Mouse (Mus musculus): ENCODE measurements around the gene Sh3pxd2a.

The Sh3pxd2a gene

DNA sequence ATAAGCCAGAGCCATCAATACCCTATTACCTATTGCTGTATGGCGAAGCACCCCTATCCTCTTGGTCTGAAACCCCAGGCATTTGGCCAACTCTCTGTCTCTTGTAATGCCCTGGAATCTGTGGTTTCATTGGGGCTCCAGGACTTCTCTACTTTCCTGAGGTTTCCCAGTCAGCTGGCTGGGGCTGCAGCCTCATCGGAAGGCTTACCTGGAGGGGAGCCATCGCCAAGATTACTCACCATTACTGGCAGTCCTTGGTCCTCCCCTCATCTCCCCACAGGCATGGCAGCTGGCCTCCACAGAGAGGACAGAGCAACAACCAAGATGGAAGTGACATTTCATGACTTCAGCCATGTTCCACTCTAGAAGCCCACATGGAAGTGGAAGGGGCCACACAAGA lies 231.1 kb downstream of the Sh3pxd2a start:
- DNase-seq (ENCODE audit: low spot score in 2 of 2) = no peak

DNA sequence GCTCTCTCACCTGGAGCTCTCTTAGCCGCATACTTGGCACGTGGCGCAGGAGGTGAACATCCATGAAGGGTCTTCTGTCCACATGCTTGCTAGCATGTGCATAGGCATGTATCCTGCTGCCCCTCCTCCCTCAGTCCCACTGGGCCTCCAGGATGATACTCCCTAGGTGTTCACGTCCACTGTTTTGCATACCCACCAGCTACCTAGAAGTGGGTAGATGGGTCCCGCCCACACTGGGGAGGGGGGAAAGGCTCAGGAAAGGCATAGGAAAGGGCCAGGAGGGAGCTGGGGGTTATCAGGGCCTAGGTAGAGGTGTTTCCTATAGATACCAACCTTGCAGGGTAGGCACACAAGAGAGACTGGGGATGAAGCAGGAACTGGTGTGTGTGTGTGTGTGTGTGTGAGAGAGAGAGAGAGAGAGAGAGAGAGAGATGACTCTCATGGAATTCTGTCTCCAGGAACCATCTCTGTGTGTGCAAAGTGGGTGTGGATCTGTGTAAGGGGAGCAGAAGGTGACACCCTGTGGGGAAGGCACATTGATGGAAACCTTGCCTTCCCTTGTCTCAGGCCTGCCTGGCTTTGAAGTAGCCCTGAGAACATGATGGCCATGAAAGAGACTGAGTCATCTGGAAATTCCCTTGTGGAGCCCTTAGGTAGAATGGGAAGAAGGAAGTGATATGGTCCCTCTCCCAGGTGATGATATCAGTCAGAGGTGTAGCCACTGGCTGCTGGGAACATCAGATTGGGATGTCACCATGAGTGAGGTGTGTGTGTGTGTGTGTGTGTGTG lies 231.9 kb downstream of the Sh3pxd2a start:
- no peak for DNase-seq (ENCODE audit: low spot score in 2 of 2)

DNA sequence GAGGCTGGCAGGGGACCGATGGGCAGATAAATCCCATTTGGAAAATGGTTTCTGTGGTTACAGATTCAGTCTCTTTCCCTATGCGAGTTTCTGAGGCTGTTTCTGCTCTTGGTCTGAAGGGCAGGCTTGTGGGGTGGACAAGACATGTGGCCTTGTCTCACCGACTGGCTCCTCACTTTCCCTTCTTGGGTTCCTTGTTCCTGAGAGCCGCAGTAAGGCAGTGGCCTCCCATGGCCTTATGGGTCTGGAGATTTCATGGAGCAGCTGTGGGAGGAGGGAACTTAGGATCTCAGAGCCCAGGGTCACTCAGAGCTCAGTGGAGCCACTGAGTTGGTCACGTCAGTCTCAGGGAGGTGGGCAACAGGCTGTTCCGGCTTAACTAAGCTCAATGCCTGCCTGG lies 232.8 kb downstream of the Sh3pxd2a start:
- no peak for DNase-seq (ENCODE audit: low spot score in 2 of 2)

DNA sequence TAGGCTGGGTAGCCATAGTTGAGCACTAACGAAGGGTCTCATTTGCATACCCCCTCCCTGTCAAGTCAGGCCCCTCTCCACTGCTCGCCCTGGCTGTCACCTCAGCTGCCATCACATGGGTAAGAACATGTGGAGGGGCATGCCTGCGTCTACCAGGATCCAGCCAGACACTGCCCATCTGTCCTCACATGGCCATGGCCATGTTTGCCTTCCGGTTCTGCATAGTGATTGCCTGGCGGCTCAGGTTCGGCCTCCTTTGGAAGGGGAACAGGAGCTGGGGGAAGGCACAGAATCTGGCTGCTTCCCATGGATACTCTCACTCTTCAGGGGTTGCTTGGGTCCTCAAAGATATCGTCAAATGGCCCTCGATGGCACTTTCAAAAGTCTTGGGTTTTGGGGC lies 233.5 kb downstream of the Sh3pxd2a start:
- no peak for DNase-seq (ENCODE audit: low spot score in 2 of 2)

DNA sequence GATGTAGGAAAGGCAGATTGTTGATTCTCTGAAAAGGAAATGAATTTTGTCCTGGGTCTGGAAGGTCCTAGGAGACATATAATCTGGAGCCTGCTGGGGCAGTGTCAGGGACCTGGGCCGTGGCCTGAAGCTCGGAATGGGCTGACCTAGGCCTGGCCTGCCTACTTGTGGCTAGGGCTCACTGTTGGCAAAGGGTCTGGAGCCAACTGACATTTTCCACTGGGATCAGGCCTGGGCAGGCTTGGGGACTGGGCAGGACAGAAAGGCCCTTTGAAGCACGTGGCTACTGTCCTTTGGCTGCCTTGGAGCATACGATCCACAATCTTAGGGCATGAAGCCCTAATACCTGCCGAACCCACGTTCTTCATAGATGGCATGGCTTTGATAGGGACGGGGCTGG lies 234.1 kb downstream of the Sh3pxd2a start:
- DNase-seq (ENCODE audit: low spot score in 2 of 2) = no peak

DNA sequence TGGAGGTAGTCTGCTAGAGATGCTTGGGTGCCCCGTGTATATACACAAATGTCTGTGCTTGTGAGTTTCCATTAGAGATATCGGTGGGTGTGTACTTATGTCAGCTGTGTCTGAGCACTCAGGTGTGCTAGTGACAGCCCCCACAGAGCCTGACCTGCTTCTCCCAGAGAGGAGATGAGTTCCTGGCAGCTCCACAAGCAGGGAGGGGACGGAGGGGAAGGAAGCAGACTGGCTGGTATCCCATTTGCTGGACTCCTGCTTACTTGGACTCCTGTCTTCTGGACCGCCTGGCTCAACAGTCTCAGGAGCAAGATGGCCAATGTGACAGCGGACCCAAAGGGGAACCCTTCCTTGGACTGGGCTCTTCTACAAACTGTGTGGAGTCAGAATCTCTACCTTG lies 234.7 kb downstream of the Sh3pxd2a start:
- DNase-seq (ENCODE audit: low spot score in 2 of 2) = no peak

DNA sequence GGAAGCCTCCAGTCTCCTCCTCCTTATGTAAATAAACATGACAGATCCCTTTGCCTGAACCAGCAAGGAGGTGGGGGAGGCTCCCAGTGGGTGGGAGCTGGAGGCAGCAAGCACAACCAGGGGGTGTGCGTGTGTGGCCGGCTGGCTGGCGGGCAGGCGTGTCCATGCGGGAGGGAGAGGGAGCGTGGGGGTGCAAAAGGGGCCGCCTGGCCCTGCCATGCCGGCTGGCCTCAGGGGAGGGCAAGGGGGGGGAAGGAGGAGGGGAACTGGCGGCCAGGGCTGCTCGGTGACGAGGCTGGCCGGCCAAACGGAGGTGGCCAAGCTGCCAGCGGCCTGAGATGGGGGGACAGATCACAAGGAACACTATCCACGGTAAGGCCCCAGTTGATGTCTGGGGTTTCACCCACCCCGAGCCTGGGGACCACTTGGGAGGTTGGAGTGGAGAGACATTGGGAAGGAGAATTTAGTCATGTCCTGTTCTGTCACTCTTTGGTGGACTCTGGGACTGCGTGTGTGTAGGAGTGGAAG lies 235.4 kb downstream of the Sh3pxd2a start:
- no peak for DNase-seq (ENCODE audit: low spot score in 2 of 2)

DNA sequence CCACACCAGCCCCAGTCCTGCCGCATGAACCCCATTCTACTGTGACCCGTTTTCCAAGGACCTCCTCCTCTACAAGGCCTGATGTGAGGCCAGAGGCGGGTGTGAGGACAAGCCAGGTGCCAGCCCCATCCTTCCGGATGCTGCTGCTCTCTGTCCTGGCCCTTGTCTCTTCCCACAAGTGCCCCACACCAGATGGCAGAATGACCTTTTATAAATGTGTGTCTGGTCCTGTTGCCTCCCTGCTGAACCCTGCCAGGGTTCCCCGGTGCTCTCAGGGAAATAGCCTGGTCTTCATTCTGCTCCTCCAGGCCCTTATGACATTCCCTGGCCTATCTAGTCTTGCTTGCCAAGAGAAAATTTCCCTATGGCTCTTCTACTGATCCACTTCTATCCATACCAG lies 238.4 kb downstream of the Sh3pxd2a start:
- DNase-seq (ENCODE audit: low spot score in 2 of 2) = no peak

DNA sequence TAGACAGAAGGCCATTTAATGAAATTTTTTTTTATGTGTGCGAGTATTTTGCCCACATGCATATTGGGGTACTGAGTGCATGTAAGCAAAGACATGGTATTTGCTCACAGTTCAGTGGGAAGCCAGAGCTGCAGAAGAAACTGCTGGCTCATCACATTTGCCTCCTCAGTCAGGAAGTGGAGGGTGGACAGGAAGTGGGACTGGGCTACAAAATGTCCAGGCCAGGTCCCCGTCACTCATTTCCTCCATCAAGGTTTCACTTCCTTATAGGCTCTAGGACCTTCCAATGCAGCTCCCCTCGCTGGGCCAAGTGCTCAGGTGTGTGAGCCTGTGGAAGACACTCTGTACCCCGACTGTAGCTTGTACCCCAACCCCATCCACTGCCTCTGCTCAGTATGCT lies 239.5 kb downstream of the Sh3pxd2a start:
- DNase-seq (ENCODE audit: low spot score in 2 of 2) = no peak

DNA sequence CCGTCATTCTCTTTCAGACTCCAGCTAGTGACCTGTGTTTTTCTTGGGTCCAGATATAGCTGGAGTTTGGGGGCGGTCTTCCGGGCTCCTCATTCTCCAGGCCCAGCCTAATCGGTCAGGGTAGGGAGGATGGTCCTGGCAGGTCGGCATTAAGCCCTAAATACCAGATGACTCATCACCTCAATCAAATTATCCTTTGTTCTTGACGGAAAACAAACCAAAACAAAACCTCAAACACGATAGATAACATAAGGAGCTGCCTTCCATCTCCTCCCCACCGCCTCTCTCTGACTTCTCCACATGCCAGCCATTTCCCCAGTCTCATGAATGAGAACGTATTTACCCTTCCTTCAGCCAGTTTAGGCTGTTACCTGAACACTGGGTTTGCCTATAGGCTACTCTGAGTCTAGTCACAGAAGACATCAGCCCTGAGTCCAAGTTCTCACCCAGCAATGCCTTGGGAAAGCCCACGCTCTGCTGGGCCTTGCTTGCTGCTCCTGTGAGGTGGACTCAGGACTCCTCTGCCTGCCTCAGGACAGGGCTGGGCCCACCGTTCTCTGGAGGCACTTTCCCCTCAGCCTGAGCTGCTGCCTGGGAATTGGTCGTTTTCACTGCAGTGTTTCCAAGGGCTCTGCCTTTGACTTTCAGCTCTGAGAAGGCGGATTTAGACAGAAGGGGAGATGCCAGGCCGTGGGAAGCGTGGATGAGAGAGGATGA lies 241.2 kb downstream of the Sh3pxd2a start:
- no peak for DNase-seq (ENCODE audit: low spot score in 2 of 2)

DNA sequence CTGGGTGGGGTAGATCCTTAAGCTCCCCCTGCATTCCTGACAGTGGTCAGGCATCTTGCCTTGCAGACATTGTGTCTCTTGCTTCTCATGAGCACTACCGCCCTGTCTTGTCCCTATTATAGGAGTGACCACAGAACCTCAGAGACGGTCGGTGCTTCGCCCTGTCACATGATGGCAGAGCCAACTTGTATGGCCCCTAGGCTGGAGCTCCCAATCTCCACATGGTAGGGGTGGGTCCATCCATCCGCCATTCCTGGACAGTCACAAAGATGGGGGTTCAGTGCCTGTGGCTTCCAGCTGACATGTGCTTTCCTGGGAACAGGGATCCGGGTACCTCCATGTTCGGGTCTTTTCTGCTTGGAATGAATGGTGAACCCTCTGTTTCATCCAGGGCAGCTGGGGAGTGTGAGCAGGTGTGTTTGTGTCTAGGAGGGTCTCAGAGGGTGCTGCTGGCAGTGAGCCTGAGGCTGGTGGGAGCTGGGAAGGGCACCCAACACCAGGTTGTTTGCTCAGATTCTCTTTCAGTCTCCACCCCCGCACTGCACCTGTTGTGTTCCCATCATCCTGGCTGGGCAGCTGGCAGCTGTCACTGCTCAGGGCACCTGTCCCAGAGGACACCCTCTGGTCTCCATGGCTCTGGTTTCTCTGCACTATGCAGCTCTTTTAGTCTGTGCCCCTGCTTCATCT lies 241.9 kb downstream of the Sh3pxd2a start:
- no peak for DNase-seq (ENCODE audit: low spot score in 2 of 2)

DNA sequence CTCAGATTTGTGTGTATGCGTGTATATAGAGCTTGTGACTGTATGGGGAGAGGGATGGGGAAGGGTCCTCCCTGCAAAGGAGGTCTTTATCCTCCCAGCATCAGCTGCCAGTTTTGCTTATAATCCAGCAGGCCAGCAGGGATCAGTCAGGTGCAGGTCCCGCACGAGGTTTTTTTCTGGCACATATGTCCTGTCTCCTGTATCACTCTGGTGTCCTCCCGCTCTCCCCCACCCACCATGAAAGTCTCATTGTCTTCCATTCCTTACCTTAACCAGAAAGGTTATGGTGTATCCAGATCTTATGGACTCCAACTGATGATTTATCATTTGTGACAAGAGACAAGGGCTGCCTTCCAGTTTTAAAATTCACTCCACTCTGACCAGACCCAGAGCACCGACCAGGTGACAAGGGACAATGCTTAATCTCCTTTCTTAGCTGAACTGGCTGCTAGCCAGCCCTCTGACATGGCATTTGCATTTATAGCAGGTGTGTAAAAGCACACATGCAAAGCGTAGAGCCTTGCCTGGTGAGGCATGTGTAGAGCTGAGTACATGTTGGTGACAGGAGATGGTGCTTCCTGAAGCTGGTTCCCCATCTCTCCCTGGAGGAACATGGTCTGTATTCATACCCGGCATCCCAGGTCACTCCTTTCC lies 242.6 kb downstream of the Sh3pxd2a start:
- DNase-seq (ENCODE audit: low spot score in 2 of 2) = no peak

DNA sequence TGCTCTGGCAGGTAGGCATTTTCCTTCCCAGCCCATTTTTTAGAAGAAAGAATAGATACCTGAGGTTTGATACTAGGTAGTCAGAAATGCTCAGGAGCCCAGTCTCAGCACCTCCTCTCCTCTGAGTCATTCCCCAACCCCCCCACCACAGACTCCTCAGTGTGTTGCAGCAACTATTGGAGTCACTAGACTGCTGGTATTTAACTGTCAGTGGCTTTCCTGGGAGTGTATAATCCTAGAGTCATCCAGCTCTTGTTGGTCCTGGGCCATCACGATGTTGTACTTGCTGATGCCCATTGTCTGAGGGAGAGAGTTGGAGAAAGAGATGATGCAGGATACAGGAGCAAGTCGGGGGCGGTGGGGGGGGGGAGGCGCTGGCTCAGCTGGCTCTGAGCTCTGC lies 243.2 kb downstream of the Sh3pxd2a start:
- DNase-seq (ENCODE audit: low spot score in 2 of 2) = no peak

DNA sequence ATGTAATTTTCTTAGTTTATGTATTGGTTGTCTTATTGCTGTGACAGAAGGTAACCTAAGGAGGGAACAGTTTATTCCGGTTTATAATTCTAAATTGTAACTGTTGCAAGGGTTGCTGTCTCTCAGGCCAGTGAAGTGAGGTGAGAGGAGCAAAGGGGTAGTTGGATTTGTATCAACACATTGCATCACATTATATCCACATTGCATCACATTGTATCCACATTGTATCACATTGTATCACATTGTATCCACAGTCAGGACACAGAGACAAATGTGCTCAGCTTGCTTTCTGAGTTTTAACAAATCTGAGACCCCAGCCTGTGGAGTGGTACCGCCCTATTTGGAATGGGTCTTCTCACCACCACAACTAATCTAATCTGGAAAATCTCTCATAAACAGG lies 244.0 kb downstream of the Sh3pxd2a start:
- DNase-seq (ENCODE audit: low spot score in 2 of 2) = no peak

DNA sequence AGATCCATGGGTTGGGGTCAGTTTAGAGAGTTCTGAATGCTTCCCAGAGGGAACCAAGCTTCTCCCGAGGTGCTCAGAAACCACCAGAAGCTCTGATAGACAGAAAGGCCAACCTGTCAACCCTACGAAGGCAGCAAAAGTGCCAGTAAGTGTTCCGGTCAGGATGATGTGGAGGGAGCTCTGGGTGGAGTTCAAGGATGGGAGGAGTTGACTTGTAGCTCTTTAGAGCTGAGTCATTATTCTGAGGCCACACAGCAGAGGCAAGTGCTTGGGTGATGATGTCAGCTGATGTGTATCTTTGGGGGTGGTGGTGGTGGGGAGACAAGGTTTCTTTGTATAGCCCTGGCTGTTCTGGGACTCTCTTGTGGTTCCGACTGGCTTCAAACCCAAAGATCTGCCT lies 244.6 kb downstream of the Sh3pxd2a start:
- DNase-seq (ENCODE audit: low spot score in 2 of 2) = no peak

DNA sequence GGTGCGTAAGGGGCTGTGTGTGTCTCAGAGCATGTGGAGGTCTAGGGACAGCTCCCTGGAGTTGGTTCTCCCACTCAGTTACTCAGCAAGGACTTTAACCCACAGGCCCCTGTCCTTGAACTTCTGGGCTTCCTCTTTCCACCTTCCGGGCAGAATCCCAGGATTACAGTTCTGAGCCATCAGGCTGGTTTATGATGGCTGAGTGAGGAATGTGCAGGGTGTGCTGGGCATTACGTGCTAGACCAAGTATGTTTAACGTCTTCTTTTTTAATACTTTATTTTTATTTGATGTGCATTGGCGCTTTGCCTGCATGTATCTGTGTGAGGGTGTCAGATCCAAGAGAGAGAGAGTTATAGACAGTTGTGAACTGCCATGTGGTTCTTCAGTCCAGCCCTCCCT lies 247.4 kb downstream of the Sh3pxd2a start:
- no peak for DNase-seq (ENCODE audit: low spot score in 2 of 2)

DNA sequence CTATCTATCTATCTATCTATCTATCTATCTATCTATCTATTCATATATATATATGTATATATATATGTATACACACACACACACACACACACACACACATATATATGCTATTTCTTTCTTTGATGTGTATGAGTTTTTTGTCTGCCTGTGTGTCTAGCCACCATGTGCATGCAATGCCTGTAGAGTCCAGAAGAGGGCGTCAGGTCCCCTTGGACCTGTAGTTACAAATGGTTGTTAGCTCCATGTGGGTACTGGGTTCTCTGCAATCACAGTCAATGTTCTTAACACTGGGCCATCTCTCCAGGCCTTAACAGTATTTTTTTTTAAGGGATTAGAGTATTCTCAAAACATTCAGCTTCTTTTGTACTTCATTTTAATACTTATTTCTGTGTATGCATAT lies 250.7 kb downstream of the Sh3pxd2a start:
- DNase-seq (ENCODE audit: low spot score in 2 of 2) = no peak

DNA sequence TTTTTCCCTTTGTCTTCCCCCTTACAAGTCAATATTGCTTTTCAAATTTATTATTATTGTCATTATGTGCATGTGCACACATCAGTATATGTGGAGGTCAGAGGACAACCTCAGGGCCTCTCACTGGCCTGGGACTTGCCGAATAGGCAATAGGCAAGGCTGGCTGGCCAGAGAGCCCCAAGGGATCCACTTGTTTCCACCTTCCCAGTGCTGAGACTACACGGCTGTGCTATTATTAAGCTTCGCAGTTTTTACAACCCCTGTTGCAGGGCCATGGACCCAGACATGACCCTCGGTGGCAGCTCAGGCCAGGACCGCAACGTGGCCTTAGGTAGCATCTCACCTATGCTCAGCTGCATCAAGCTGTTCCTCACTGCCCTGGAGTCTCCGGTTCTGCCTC lies 251.8 kb downstream of the Sh3pxd2a start:
- no peak for DNase-seq (ENCODE audit: low spot score in 2 of 2)

DNA sequence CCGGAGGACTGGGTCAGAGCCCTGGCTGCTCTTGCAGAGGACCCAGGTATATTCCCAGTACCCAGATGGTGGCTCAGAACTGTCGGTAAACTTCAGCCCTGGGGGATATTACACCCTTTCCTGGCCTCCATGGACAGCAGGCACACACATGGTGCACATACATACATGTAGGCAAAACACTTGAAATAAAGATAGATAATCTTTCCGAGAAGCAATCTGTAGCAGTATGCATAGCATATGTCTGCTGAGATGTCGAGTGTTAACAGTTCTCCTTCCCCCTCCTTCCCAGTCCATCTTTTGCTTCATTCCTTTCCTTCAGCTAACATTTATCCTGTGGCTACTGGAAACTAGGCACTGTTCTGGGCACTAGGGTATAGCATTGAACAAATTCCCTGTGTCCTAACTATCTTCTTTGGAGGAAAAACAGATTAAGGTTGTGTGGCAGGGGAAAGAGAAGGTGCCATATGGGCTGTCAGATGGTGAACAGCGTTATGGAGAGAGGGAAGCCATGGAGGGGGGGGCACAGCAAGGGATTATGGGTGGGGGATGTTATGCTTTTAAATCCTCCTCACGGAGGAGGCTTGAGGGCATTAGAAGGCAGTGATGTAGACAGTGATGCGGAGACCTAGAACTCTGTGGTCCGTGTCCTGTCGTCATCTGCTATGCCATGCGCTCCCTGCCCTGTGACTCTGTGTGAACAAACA lies 252.4 kb downstream of the Sh3pxd2a start:
- DNase-seq (ENCODE audit: low spot score in 2 of 2) = no peak

DNA sequence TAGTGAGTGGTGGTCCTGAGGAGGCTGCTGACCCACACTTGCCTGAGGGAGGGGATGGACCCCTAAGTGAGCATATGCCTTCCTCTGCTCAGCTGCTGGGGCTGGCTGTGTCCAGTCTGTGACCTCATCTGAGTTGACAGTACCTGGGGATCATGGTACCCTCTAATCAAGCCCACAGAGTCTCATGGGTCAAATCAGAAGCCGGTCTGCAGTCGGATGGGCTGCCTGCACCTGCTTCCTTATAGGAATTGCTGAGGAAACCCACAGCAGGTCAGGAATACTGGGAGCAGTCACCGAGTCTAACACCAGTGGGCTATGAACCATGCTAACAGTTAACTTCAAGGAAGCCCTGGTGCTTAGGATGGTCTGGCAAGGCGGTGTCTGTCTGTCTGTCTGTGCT lies 253.8 kb downstream of the Sh3pxd2a start:
- DNase-seq (ENCODE audit: low spot score in 2 of 2) = no peak
